Mouse (Mus musculus) cerebellum, adult (tissue): ENCODE results near the gene Defb13.
"Not testable (repeated sequence)": the region's sequence is repeated elsewhere in the genome, so short reads cannot be mapped to it uniquely, and the experiment has no call there.

Experiments used
- ATAC-seq: cut with Nextera tagmentation; 2 replicates; pipeline ENCODE4 v1.9.2; 2017; ENCODE audit warnings: mild to moderate bottlenecking, moderate library complexity, mixed read lengths; ENCODE audit not compliant: insufficient number of reproducible peaks, low FRiP score, low TSS enrichment

Gene Defb13

GRCm38 (mm10) chr8:21946462-21946861 lies at the start of gene Defb13:
Defb13 (plus strand) TSS chr8:21946762.
- ATAC-seq: no peak

- not testable (repeated sequence) for ATAC-seq
Observed at GRCm38 (mm10) chr8:21906290-21906689, 40.3 kb upstream of the Defb13 start, which contains the start of gene Defb11. Defb11 (minus strand) TSS chr8:21906412.

DNA sequence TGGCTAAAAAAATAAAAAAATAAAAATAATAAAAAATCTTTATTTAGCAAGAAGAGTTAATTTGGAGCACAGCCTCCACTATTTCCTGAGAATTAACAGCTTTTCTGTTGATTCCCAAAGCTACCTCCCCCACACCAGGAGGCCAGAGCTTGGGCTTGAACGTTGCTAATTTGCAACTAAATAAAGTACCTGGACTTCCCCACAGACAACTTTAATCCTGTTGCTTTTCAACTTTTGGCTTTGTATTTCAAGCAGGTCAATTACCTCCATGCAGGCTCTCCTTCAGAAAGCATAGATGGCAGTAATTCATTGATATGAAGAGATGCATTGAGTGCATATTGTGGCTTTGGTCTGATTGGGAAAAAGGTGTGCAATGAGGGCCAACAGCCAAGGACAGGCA lies 34.6 kb upstream of the Defb13 start:
- ATAC-seq: no peak

GRCm38 (mm10) chr8:21912554-21912953 lies 34.0 kb upstream of the Defb13 start:
- ATAC-seq: no peak

- ATAC-seq: no peak
Observed at GRCm38 (mm10) chr8:21915625-21916024, 30.9 kb upstream of the Defb13 start.

GRCm38 (mm10) chr8:21930754-21931153 lies 15.8 kb upstream of the Defb13 start:
- ATAC-seq: not testable (repeated sequence)

GRCm38 (mm10) chr8:21932610-21933009 lies 14.0 kb upstream of the Defb13 start, which contains the start of gene Defb15:
Defb15 (minus strand) TSS chr8:21932710.
- ATAC-seq: no peak

- ATAC-seq: not testable (repeated sequence)
Observed at GRCm38 (mm10) chr8:21938052-21938451, 8.5 kb upstream of the Defb13 start, which contains the start of gene Defb35. Defb35 (plus strand) TSS chr8:21938352.

GRCm38 (mm10) chr8:21947311-21948017 lies 902 bp downstream of the Defb13 start:
- ATAC-seq: no peak

GRCm38 (mm10) chr8:21955321-21955720 lies 8.8 kb downstream of the Defb13 start:
- ATAC-seq: no peak

GRCm38 (mm10) chr8:21956336-21956735 lies 9.8 kb downstream of the Defb13 start:
- no peak for ATAC-seq

GRCm38 (mm10) chr8:21958414-21958813 lies 11.9 kb downstream of the Defb13 start, which contains the start of gene Fam90a1a:
Fam90a1a (plus strand) TSS chr8:21958714.
- no peak for ATAC-seq

DNA sequence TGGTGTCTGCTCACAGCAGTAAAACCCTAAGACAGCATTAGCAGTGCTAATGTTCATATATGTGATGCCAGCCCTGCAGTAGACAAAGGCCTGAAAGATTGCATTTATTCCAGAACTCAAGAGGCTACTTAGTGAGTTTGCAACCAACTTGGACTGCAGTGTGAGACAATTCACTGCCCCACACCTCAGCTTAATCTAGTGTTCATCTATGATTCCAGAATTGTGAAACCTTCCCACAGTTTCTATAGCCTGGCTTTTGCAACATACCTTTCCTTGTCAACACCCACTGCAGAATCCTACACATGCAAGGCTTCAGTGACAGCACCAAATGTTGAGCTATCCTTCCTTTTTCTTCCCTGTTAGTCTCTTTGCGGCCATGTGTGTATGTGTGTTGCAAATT lies 20.1 kb downstream of the Defb13 start:
- ATAC-seq: no peak

DNA sequence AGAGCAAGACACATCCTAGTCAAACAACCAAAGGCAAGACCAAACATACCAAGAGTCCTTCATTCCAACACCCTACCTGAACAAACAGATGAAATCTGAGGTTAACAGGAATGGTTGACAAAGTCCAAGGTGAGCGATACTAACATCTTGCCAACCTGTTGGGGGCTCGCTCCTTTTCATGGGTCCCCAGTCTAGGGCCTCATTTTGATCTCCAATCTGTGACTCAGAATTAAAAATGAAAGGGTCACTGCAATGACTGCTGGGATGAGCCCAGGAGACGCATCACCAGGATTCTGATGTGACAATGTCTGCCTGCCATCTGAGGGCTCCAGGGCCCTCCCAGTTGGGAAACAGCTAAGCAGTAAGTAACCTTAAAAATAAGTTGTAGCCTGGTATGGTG lies 22.9 kb downstream of the Defb13 start, which contains the start of gene Ccdc70:
Ccdc70 (plus strand) TSS at position 301 of the 400 bp plus-strand sequence.
- no peak for ATAC-seq

- ATAC-seq: peak; percentile 31; the same call in 1 of the 2 replicates
Observed at GRCm38 (mm10) chr8:21978193-21978592, 31.6 kb downstream of the Defb13 start.

DNA sequence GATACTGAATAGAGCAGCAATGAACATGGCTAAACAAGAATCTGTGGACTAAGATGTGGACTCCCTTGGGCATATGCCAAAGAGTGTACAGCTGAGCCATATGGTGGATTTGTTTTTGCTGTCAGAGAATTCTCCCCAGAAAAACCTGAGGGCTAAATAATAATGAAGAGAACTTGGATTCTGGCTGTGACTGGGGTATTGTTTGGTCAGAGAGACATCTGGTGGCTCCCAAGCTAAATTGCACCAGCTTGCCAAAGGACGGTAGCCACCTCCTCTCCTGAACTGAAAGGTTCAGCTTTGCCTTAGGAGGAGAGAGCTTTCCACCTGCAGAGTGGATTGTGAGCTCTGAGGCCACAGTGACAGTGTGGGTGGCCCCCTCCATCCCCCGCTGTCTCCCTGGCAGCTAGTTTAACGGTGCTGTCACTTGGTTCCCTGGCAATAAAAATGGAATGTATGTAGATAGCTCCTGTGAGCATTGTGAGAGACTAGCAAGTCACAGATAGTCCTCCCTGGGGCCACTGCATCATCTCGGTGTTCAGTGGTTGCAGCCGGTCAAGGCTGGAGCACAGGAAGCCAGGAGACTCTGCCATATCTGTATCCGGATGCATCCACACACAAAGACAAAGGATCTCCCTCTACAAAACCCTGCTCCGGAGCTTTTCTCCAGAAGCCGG lies 35.2 kb downstream of the Defb13 start:
- peak; percentile 96 for ATAC-seq

DNA sequence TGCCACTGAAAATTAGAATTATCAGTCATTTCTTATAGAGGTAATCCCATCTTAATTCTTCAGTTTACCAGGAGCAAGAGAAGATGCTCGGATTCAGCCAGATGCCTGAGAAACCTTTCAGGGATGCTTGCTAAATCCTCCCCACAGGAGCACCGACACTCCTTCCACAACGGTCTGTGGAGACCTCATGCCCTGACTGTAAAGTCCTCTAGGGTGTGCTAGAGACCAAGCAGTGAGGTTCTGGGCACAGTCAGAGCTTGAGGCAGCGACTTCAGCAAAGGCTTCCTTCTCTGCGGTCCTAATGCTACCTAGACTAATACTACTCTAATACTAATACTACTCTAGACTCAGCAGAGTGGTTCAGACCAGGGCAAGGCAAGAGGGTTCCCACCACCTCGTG lies 45.6 kb downstream of the Defb13 start:
- ATAC-seq: peak; percentile 94

GRCm38 (mm10) chr8:21995181-21995580 lies 48.6 kb downstream of the Defb13 start:
- no peak for ATAC-seq
